Mouse (Mus musculus) adrenal gland, postnatal 4 days (tissue): Measurements from ENCODE around the gene Stard7. TPM values are rescaled to one million over a fixed set of nuclear protein-coding genes. Genes with fewer than 3 reads are reported as not detected.
"Not testable (repeated sequence)": the region's sequence is repeated elsewhere in the genome, so short reads cannot be mapped to it uniquely, and the experiment has no call there.

ENCODE experiments used
- DNase-seq, 2 experiments: peaks; one replicate each; pipeline ENCODE4 v3.0.0; 2021 to 2022; ENCODE audit warnings: low spot score in 2 of 2, mixed read lengths in 2 of 2
- total RNA-seq, 2 experiments: library from RNA; stranded (reverse); gene quantifications; 2 replicates each; pipeline ENCODE4 v1.2.3; 2021

Stard7 gene
- total RNA-seq, 2 experiments from 2014 or later, result 145 to 149 TPM

GRCm38 (mm10) chr2:127272806-127273205 lies 2.8 kb downstream of the Stard7 start:
- DNase-seq, result no peak

DNA sequence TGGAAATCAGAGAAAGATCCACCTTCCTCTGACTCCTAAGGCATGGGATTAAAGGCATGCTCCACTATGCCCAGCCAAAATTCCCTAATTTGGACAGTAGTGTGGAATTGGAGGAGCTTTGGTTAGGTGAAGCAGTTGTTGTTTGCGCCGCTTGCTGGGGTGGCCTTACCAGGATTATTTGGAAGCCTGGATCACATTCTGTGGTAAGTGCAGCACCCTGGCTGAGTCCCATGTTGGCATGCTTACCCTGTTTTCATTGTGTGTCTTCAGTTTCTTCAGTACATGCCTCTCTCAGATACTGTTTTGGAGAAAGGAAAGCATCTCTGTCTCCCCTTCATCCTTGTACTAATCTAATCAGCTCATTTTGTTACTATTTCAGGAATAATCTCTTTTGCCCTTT lies 4.6 kb downstream of the Stard7 start:
- DNase-seq, result no peak

DNA sequence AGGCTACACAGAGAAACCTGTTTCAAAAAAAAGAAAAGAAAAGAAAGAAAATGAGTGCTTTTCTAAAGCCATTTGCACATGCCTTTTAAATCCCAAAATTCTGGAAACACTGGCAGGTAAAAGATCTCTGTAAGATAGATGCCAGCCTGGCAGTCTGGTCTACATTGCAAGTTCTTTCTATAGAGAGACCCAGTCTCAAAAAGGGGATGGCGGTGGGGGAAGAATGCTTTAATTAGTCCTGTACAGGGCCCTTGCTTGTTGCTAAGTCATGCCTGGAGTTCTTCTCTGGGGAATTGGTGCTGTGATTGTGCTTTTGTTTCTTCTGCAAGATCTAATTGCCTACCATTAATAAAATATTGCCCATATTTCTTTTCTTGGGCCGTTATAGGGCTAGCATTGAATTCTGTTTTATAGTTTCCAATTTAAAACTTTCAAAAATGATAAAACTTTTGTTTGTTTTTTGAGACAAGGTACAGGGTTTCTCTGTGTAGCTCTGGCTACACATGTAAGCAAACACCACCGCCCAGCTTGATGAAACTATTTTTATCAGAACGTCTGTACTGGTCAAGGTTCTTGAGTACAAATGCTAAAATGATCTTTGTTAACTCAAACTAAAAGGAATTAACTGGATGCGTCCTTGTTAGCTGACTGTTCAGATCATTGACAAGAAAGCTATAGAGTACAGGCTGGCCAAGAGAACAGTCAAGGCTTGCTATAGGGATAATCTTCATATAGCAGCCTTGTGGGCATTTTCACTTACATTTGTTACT lies 5.7 kb downstream of the Stard7 start:
- no peak for DNase-seq

DNA sequence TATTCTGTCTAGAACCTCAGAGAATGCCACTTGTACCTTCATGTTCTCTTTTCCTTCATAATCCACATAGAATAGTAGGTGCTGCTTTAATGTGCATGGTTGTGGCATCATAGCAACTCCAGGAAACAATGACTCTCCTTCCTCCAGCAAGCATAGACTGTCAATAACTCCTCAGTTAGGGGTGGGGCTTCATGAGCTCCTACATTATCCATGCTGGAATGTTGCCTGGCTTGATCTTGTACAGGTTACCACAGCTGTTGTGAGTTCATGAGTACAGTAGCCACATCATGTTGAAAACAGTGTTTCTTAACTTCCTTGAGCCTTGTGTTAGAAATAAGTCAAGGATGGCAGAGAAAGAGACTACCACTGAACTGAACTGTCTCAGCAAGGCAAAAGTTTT lies 8.1 kb downstream of the Stard7 start:
- no peak for DNase-seq

DNA sequence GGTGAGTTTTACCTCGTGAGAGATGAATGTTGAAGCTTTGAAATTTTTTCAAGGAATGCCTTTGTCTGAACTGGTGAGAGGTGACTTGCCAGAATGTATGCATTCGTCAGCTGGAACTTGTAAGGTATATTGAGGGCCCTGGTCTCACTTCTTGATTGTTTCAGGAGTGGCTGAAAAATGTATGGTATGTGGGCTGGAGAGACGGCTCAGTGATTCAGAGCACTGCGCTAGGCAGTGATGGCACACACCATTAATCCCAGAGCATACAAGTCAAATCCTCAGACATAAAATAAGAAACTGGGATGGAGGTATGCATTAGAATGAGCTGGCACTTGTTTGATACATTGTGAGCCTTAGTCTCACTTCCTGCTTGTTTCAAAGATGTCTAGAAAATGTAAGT lies 22.2 kb downstream of the Stard7 start:
- DNase-seq, result no peak

DNA sequence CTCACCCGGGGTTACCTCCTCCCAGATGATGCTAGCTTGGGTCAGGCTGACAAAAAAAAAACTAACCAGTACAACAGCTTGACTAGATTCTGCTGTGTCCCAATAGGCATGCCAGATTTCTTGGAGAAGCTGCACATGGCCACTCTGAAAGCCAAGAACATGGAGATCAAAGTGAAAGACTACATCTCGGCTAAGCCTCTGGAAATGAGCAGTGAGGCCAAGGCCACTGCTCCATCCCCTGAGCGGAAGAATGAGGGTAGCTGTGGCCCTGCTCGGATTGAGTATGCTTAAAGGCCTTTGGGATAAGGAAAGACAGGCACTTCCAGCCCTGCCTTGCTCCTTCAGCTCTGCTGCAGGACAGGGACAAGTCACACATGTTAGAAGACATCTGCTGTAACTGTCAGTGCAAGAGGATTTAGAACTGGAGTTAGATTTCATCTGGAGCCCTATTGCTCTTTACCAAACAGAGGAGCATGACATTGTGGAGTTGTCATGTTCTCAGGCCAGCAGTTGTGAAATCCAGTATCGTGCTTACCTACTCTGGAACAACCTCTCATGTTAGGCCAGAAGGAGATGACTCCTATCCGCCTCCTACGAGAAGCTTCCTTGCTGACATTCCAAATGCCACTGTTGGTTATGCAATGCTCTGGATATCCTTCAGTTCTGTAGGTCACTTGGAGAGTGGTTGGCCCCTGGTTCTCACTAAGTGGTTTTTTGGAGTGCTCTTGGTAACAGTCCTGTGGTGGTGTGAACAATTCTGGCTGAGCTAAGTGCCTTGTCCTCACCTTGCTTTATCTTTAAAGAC lies 27.2 kb downstream of the Stard7 start:
- no peak for DNase-seq

- DNase-seq, result no peak
Observed at GRCm38 (mm10) chr2:127298056-127298455, 28.0 kb downstream of the Stard7 start.

GRCm38 (mm10) chr2:127300701-127301100 lies 30.7 kb downstream of the Stard7 start:
- no peak for DNase-seq

DNA sequence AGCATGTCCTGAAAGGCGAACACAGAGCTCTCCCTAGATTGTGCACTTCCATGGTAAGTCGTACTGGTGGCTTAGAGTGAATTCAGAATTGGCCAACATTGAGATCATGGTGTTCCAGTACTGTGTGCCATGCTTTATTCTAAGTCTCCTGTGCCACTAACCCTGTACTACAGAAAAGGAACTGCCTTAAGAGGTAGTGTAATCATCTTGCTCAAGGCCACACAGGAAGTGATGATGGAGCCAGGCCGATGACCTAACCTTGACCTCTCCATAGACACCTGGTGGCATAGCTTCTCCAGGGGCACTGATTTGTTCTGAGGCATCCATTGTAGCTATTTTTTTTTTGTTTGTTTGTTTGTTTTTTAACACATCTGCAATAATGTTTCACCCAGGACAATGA lies 31.9 kb downstream of the Stard7 start:
- no peak for DNase-seq

DNA sequence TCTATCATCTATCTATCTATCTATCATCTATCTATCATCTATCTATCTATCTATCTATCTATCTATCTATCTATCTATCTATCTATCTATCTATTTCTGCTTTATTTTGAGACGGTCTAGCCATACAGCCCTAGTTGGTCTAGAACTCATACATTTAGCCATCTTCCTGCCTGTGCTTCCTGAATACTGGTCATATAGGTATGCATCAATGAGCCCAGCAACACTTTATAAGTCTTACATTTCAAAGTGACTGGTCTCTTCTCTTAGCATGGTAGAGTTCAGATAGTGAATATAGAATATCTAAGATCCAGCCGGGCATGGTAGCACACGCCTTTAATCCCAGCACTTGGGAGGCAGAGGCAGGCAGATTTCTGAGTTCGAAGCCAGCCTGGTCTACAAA lies 34.2 kb downstream of the Stard7 start:
- DNase-seq, result not testable (repeated sequence)

DNA sequence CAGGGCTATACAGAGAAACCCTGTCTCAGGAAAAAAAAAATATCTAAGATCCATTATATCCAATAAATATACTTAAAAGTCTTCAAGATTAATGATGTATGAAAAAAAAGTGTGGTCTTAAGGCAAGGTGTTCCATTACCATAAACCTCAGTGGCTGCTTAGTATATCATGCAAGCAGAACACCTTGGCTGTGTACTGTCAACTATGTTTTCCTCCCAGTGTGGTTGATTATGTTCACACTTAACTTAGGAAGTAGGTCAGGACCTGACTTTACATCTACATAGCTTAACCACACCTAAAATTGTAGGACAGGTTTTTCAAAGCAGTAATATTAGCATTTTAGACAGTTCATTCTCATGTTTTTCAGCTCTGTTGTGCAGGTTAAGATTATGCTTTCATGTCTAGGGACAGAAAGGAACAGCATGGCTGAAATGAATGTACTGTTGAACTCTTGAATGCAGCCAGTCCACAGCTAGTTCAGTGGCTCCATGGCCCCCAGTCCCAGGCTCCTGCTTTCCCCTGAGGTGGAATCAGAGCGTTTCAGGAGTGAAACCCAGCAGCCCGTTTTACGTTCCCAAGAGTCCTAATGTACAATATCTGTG lies 34.7 kb downstream of the Stard7 start:
- DNase-seq, result no peak

DNA sequence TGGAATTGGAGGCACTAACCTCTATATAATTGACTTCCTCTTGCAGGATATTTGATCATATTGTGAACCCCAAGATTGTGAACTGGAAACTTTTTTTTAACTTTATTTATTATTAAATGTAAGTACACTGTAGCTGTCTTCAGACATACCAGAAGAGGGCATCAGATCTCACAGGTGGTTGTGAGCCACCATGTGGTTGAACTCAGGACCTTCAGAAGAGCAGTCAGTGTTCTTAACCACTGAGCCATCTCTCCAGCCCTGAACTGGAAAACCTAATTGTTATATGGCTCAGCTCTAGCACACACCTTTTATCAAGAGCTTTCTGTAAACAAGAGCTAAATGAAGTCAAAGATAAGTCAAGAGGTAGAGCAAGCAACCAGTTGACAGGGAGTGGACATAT lies 36.1 kb downstream of the Stard7 start:
- DNase-seq, result no peak

- no peak for DNase-seq
Observed at GRCm38 (mm10) chr2:127307179-127307578, 37.2 kb downstream of the Stard7 start.

DNA sequence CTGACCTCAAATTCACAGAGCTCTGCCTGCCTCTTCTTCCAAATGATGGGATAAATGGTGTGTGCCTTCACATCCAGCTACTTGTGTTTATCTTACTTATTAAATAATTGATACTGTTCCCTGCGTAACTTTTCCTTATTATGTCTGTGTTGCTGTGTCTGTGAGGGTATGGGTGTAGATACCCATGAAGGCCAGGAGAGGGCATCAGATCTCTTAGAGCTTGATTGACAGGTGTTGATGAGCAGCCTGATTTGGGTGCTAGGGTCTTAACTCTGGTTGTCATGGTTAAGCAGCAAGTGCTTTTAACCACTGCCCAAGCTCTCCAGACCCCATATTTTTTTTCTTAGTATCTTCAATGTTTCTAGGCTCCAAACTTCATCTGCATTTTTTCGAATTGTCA lies 38.6 kb downstream of the Stard7 start:
- DNase-seq, result no peak

- no peak for DNase-seq
Observed at GRCm38 (mm10) chr2:127310246-127310645, 40.2 kb downstream of the Stard7 start.

DNA sequence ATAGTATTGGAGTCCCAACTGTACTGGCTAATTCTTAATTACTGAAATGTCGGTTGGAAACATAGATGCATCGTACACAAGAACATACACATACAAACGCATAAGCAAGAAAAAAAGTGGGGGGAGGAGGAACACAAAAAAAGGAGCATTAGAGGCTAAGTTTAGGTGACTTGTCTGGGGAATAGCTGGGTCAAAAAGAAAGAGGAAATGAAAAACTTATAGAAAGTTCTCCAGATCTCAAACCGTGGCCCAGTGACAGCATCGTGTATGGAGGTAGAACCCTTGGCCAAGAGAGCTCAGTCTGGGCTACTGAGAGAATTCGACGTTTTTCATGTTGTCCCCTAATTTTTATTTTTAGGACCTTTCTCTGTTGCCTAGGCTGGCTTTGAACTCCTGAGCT lies 40.7 kb downstream of the Stard7 start:
- DNase-seq, result no peak

- DNase-seq, result no peak
Observed at GRCm38 (mm10) chr2:127311193-127311592, 41.2 kb downstream of the Stard7 start.

DNA sequence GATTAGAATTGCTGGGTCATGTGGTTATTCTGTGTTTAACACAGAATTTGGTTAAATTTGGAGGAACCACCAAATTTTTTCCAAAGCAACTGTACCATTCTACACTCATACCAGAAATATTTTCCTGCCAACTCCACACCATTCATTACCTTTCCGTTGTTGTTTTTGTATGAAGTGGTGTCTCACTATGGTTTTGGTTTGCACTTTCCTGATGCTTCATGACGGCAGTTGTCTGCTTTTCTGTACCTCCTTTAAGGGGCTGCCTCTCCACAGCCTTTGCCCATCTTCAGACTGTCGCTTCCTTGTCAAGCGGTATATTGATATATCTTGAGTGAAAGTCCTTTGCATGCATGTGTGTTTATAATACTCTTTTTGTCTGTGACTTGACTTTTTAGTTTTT lies 42.8 kb downstream of the Stard7 start:
- no peak for DNase-seq

- DNase-seq, result no peak
Observed at GRCm38 (mm10) chr2:127313878-127314277, 43.9 kb downstream of the Stard7 start.

DNA sequence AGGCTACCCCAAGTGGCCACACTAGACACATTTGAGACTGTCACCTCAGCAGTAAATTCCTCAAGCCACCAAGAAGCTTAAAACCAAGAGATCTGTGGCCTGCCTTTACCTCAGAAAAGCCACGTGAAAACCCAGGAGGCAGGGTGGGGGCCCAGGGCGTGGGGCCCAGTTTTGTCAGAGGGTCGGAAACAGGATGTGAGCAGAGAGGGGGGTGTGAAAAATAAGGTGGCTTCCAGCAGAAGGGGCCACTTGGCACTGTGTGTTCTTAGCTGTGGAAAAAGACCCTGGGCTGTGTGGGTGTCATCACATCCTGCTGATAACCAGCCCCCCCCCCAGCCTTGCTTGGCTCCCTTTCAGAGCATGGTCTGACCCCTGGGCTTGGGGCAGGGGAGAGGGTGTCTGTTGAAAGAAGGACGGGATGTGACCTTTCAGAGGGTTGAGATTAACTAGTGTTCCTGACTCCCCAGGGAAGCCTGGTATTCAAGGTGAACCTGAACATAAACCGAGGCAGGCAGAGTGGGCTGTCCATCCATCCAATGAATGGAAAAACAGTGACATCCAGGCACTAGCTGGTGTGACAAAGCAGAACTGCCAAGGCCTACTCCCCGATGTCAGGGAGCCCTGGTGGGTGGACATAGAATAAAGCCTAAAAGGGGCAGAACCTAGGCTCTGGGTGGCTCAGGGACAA lies 44.6 kb downstream of the Stard7 start:
- no peak for DNase-seq

GRCm38 (mm10) chr2:127315155-127315470 lies 45.1 kb downstream of the Stard7 start:
- no peak for DNase-seq

DNA sequence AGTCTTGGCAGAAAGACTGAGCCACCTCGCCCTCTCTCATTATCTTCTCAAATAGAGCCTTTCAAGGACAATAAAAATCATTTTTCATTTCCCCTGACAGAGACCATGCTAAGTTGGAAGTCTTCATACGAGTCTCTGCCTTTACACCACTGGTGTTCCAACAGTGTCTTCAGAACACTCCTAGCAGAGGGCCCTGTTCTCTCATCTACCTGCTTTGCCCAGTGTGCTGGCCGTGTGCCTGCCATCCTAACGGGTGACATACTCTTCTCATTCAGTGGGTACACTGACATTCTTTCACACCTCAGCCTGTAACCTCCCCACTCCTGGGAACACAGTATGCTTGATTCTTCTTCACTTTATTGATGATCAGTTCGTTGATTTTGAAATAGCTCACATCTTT lies 46.4 kb downstream of the Stard7 start:
- no peak for DNase-seq
